Mouse (Mus musculus) heart, adult 2 months (tissue): ENCODE measurements around the gene Prdm12.

Experiments
- CTCF ChIP-seq: fragments of 200-600 bp; IDR thresholded peaks from 2 replicates; pipeline ENCODE4 v1.8.1; 2022; ENCODE audit warnings: antibody characterized with exemption, mild to moderate bottlenecking, moderate library complexity
- EP300 ChIP-seq: fragments of 200-500 bp; IDR thresholded peaks from 2 replicates; pipeline ENCODE4 v1.6.1; 2011; ENCODE audit warnings: low read depth, low read length, control low read depth; ENCODE audit not compliant: insufficient read depth

GRCm38 (mm10) chr2:31683666-31684065, 43.8 kb downstream of the Prdm12 start:
- TF ChIP-seq CTCF (peak; percentile 91), EP300 (0 out of 2 replicates have a peak, but pooled peaks have one; percentile 44)
